Mouse (Mus musculus) layer of hippocampus, adult 2 months (tissue): ENCODE measurements around the gene Gprc5c. TPM values are rescaled to one million over a fixed set of nuclear protein-coding genes. Genes with fewer than 3 reads are reported as not detected.

Source experiments
- DNase-seq, 2 experiments: peaks; one replicate each; pipeline ENCODE4 v3.0.0; 2022; ENCODE audit warnings: low spot score in 2 of 2
- H3K27ac ChIP-seq: fragments of 200-600 bp; 2 replicates; pipeline ENCODE4 v1.8.1; 2022
- H3K4me3 ChIP-seq: fragments of 200-600 bp; 2 replicates; pipeline ENCODE4 v1.8.1; 2022; ENCODE audit warnings: mild to moderate bottlenecking
- CTCF ChIP-seq: fragments of 200-600 bp; conservative IDR thresholded peaks from 2 replicates; pipeline ENCODE4 v1.8.1; 2022; ENCODE audit warnings: antibody characterized with exemption, mild to moderate bottlenecking, moderate library complexity
- total RNA-seq, 2 experiments: library from RNA; stranded (reverse); gene quantifications; 2 replicates each; pipeline ENCODE4 v1.2.3; 2021

The Gprc5c gene
- total RNA-seq, 2 experiments from 2014 or later: 4.7 to 5.4 TPM

DNA sequence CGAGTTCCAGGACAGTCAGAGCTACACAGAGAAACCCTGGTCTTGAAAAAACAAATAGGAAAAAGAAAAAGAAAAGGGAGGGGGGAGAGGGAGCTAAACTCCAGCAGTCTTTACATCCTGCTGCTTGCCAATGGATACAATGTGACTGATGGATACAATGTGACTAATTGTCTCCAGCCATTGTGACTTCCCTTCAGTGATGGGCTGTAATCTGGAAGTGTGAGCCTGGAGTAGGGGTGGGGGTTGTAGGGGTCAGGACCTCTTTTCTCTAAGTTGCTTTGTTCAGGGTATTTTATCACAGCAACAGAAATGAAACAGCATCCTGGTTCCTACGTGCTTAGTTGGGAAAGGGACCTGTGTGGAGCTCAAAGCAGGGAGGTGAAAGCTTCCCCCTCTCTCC lies 31.8 kb upstream of the Gprc5c start:
- no peak for DNase-seq
- no peak for TF ChIP-seq CTCF
- H3K4me3 ChIP-seq: no peak overlapping the region
- H3K27ac ChIP-seq: no peak overlapping the region

DNA sequence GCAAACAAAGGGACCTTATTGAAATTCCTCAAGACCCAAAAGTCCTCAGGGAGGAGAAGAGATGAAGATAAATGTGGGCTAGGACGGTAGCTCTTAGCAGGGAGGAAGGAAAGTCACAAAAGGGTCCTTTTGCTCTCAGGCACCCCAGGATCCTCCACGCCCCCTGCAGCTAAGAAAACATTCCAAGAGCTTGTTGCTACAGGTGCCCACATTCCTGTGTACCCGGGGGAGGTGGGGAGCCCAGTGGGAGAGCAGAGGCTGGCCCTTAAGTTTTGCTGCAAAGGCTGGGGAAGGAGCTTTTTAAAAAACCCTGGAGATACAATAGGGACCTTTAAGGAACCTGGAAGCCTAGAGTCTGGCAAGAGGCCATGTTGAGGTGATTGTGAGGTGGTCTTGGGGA lies 30.5 kb upstream of the Gprc5c start:
- Histone ChIP-seq H3K4me3 (no peak overlapping the region), H3K27ac (no peak overlapping the region)
- DNase-seq: no peak
- TF ChIP-seq CTCF: no peak

DNA sequence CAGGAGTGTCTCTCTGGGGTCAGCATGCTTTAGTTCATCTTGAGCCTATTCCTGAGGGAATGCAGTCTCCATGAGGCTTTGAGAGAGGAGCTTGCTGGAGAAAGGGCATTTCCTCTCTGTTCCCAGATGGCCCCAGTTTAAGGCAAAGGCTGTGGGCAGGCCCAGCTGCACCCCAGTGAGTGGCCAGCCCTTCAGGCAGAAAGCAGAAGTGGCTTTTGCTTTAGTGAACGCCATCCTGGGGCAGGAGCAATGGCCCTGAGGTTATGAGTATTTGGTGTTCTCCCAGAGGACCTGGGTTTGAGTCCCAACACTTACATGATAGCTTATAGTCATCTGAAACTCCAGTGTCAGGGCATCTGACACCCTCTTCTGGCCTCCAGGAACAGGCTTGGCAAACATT lies 29.6 kb upstream of the Gprc5c start:
- Histone ChIP-seq H3K27ac (no peak overlapping the region), H3K4me3 (no peak overlapping the region)
- no peak for TF ChIP-seq CTCF
- DNase-seq: no peak

DNA sequence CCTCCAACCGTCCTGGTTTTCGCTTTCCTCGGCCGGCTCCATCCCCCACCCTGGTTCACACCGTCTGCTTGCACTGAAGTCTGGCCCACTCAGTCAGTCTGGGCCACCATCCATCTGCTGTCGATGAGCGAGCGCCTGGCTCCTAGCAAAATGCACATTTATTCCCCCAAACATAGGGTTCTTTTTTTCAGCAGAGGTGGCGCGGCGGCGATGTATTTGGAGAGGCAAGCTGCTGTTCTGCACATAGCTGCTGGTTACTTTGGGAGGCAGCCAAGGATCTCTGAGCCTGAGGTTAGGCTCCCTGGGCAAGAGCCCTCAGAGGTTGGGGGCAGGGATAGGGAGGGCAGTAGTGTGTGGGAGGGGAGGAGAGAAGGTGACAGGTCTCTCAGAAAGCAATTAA lies 28.2 kb upstream of the Gprc5c start:
- peak overlapping the region; percentile 79 for H3K27ac ChIP-seq
- DNase-seq: peak; percentile 76 to 90
- H3K4me3 ChIP-seq: no peak overlapping the region; the same call in 1 of the 2 replicates
- peak; percentile 13; the same call in 1 of the 2 replicates for TF ChIP-seq CTCF

DNA sequence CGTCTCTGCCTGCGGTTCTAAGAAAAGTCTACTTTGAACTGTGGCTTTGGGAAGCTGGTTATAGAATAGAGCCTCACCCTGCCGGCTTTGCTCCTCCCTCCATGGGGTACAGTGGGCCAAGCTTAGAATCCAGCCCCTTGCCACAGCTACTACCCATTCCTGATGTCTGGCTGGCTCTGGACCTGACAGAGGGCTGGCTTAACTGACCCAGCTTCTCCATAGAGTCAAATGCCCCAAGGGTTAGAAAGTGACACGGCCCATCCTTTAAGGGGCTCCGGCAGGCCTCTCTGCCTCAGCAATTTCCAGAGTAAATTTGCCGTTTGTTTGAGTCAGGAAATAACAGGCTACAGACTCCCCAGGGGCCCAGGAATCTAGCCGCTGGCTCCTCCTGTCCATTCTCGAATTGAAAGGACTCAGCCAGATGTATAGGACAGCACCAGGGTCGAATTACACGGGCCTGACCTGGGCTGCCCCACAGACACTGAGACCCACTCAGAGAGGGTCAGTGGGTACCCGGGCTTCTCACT lies 27.7 kb upstream of the Gprc5c start:
- Histone ChIP-seq H3K27ac (peak overlapping the region; percentile 79), H3K4me3 (no peak overlapping the region)
- TF ChIP-seq CTCF: no peak
- no peak for DNase-seq

- TF ChIP-seq CTCF: no peak
- no peak for DNase-seq
- Histone ChIP-seq H3K27ac (no peak overlapping the region), H3K4me3 (no peak overlapping the region)
These were observed 24.3 kb upstream of the Gprc5c start for GRCm38 (mm10) chr11:114826686-114827085.

GRCm38 (mm10) chr11:114829499-114830432 lies 21.2 kb upstream of the Gprc5c start:
- DNase-seq: no peak
- Histone ChIP-seq H3K27ac (peak overlapping the region; percentile 43; the same call in 1 of the 2 replicates), H3K4me3 (peak overlapping the region; percentile 36)

DNA sequence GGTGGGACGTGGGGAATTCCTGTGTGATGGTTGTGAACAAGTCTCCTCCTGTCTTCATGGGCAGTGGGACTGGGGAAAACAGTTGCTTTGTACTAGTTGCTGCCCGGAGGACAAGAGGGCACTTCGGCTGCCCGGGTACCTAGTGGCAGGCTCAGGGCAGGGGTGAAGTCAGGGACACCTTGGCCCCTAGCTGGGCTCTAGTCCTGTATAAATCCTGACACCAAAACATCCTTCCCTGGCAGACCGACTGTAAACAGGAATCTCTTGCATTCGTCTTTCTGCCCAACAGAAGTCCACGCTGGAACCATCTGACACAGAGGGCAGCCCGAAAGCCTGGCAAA lies 20.5 kb upstream of the Gprc5c start:
- no peak for DNase-seq
- no peak for TF ChIP-seq CTCF
- Histone ChIP-seq H3K27ac (peak overlapping the region; percentile 43; the same call in 1 of the 2 replicates), H3K4me3 (no peak overlapping the region; the same call in 1 of the 2 replicates)

More at GRCm38 (mm10) chr11:114829499-114830432, 21.2 kb upstream of the Gprc5c start:
- TF ChIP-seq CTCF: no peak

DNA sequence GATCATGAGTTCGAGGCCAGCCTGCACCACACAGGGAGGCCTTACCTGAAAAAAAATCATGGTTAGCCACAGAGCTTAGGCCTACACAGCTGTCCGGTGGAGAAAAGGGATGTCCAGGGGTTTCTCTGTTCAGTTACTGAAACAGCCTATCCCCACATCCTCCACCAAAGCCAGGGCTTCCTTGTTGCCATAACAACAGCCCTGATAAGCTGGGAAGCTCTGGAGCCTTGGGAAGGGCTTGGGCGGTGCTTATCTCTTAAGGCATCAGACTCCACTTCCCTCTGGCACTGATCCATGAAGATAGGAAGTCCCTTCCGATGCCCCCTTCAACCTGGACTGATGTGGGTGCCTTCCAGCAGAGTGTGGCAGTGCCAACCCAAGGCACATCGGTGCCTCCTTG lies 17.8 kb upstream of the Gprc5c start:
- no peak for DNase-seq
- TF ChIP-seq CTCF: no peak
- no peak overlapping the region for H3K4me3 ChIP-seq
- no peak overlapping the region for H3K27ac ChIP-seq

DNA sequence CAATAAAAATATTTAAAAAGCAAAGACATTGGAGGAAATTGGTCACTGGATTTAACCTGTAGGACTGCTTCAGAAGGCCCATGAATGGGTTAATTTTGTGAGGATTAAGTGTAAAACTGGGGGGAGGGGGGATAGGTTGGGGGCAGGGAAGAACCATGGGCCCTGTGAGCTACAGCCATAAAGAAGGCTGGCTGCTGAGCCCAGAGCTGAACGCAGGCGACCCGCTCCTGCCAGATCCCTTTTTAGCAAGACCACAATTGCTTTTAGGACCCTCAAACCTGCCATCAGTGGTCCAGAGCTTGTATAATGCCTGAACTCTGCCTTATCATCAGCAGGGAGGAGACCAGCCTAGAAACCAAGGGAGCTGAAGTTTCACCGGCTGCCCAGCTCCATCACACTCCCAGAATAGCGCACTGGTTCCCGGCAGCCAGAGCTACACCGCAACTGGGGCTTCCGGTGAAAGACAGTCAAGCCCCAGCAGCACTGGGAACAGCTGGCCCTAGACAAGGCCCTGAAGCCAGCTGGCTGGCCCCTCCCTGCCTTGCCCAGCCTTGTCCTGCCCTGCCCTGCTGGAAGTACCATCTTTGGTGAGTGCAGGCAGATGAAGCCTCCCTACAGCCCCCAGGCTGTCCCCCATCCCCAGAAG lies 7.0 kb upstream of the Gprc5c start:
- no peak for DNase-seq
- no peak overlapping the region for H3K27ac ChIP-seq
- H3K4me3 ChIP-seq: no peak overlapping the region
- TF ChIP-seq CTCF: no peak

DNA sequence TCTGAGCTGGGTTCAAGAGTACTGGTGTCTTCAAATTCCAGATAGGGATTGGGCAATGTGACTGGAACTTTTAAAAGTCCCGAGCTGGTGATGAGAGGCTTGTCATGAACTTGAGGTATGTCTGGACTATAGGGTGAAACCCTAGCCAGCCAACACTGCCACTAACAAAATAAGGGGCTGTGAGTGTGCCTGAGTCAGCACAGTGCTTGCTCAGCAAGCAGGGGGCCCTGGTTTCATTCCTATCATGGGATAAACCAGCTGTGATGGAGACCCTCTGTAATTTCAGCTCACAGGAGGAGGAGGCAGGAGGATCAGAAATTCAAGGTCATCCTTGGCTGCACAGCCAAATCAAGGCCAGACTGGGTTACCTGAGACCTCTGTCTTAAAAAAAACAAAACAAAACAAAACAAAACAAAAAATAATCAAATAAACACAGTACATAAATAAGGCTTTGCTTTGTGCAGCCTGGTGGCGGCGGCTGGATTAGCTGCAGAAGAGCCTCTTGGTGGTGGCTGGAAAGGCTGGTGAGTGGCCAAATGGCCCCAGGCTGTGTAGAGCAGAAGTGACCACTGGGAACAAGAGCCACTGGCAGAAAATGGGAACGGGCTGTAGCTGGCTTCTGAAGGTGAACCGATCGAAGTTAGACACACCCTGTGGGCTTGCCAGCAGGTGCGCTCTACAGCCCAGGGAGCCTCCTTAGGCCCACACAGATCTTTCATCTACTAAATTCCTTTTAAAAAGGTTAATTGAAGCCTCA lies 6.3 kb upstream of the Gprc5c start:
- DNase-seq: no peak
- no peak overlapping the region for H3K4me3 ChIP-seq
- no peak for TF ChIP-seq CTCF
- H3K27ac ChIP-seq: no peak overlapping the region

- TF ChIP-seq CTCF: no peak
- H3K4me3 ChIP-seq: no peak overlapping the region
- H3K27ac ChIP-seq: no peak overlapping the region
- DNase-seq: no peak
These were observed 4.6 kb upstream of the Gprc5c start for GRCm38 (mm10) chr11:114846336-114846735.

DNA sequence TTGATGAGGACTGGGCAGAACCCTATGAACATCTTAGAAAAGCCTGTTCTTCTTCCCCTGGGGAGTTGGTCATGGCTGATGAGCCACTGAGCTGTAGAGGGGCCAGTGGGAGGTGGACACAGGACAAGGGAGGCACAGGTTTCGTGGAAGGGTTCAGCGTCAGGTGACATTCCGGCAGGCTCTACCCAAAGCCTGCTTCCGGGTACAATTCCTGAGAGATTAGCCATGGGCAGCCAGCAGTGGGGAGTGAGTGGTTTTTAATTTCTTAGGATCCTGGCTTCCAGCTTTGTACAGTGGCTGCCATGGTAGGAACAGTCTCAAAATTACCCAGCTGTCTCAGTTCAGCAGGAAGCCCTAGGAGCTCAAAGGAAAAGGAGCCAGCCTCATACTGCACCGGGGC lies 3.9 kb upstream of the Gprc5c start:
- Histone ChIP-seq H3K4me3 (no peak overlapping the region), H3K27ac (no peak overlapping the region)
- no peak for TF ChIP-seq CTCF
- no peak for DNase-seq
